In genomic region chr7:46417467-46417866, GRCm38 (mm10) we compare ENCODE assay signal across 17 mouse cellular contexts. TPM values are rescaled to one million over a fixed set of nuclear protein-coding genes. Genes with fewer than 3 reads are reported as not detected.
"Had no signal": no experiment of that assay in that cellular context is flagged by ENCODE, and none has a peak within 500 bp of the region (broad histone marks: within the 10 kb centered on the region; RNA-seq: fewer than 3 reads in every experiment).

No protein-coding gene starts in this region.

- H3K9me3 ChIP-seq: midbrain, embryonic 10.5 days; midbrain, embryonic 12.5 days; neural tube, embryonic 13.5 days; neural tube, embryonic 15.5 days; stomach, embryonic 15.5 days had no signal

- H3K4me1 ChIP-seq: stomach, embryonic 15.5 days had no signal

- H3K36me3 ChIP-seq: midbrain, embryonic 10.5 days; midbrain, embryonic 12.5 days; neural tube, embryonic 13.5 days; neural tube, embryonic 15.5 days; stomach, embryonic 15.5 days had no signal

- H3K27ac ChIP-seq: midbrain, embryonic 12.5 days; neural tube, embryonic 13.5 days; neural tube, embryonic 15.5 days; stomach, embryonic 15.5 days; stomach, postnatal 0 days had no signal

- H3K4me3 ChIP-seq: midbrain, embryonic 10.5 days; midbrain, embryonic 12.5 days; myocyte; neural tube, embryonic 13.5 days; neural tube, embryonic 15.5 days; stomach, embryonic 15.5 days had no signal

- DNase-seq: lung, embryonic 14.5 days; lung, postnatal 10 days; lung, postnatal 4 days; midbrain, embryonic 14.5 days; right cerebral cortex, postnatal 14 days; thymus, adult 2 months; thymus, postnatal 25 days; thymus, postnatal 4 days had no signal

- H3K27me3 ChIP-seq: neural tube, embryonic 13.5 days; neural tube, embryonic 15.5 days; stomach, embryonic 15.5 days had no signal

RNA-seq across cellular contexts. Expression of gene Myod1, which starts 41.2 kb away (rescaled TPM):
- total RNA-seq: megakaryocyte, adult 5-6 weeks; megakaryocyte-erythroid progenitor cell, adult 5-6 weeks had no signal
- polyA plus RNA-seq: midbrain, embryonic 10.5 days; midbrain, embryonic 12.5 days; midbrain, embryonic 14.5 days had no signal
